Mouse (Mus musculus) forebrain, embryonic 16.5 days (tissue): ENCODE measurements around the gene Dnajc1. TPM values are rescaled to one million over a fixed set of nuclear protein-coding genes. Genes with fewer than 3 reads are reported as not detected.

ENCODE experiments used
- ATAC-seq: fragments of 200-750 bp; cut with Nextera tagmentation; 2 replicates; pipeline ENCODE4 v1.8.0; 2017; ENCODE audit warnings: mild to moderate bottlenecking, moderate library complexity
- H3K27ac ChIP-seq: fragments of 300-500 bp; sonication (generic); 2 replicates; pipeline ENCODE4 v1.5.1; 2014; ENCODE audit warnings: low read length, control low read depth
- H3K27me3 ChIP-seq: fragments of 300-500 bp; sonication (generic); replicated peaks from 2 replicates; pipeline ENCODE4 v1.6.1; 2014; ENCODE audit warnings: low read length; ENCODE audit not compliant: control insufficient read depth, insufficient read depth
- H3K36me3 ChIP-seq: fragments of 300-500 bp; sonication (generic); 2 replicates; pipeline ENCODE4 v1.6.1; 2014; ENCODE audit not compliant: control insufficient read depth, insufficient read depth
- H3K4me1 ChIP-seq: fragments of 300-500 bp; sonication (generic); replicated peaks from 2 replicates; pipeline ENCODE4 v1.6.1; 2014; ENCODE audit warnings: low read length; ENCODE audit not compliant: control insufficient read depth, insufficient read depth
- H3K4me2 ChIP-seq: fragments of 300-500 bp; sonication (generic); 2 replicates; pipeline ENCODE4 v1.6.1; 2014; ENCODE audit warnings: mild to moderate bottlenecking, low read length, control low read depth
- H3K4me3 ChIP-seq: fragments of 300-500 bp; sonication (generic); replicated peaks from 2 replicates; pipeline ENCODE4 v1.5.1; 2014; ENCODE audit warnings: mild to moderate bottlenecking, low read length, control low read depth
- H3K9ac ChIP-seq: fragments of 300-500 bp; sonication (generic); replicated peaks from 2 replicates; pipeline ENCODE4 v1.6.1; 2014; ENCODE audit warnings: low read depth, low read length, control low read depth
- H3K9me3 ChIP-seq: fragments of 300-500 bp; sonication (generic); 2 replicates; pipeline ENCODE4 v1.6.1; 2016; ENCODE audit warnings: low read length; ENCODE audit not compliant: control insufficient read depth
- WGBS: fragments of 180-500 bp; shearing (Covaris S2); extraction: QIAGEN DNeasy Blood & Tissue Kit; methylation state at CpG from one replicate; pipeline ENCODE4 v1.1.7; 2014; 5-methylcytosine and 5-hydroxymethylcytosine counted together
- polyA plus RNA-seq: library from polyadenylated mRNA; unstranded; fragments of >200 nt; fragmentation: Nextera tagmentation; extraction: Ambion mirVana; gene quantifications from 2 replicates; pipeline ENCODE4 v1.2.1, GENCODE M21; 2015

Gene Dnajc1
- polyA plus RNA-seq, 1 experiment from 2014 or later = 28.5 TPM

DNA sequence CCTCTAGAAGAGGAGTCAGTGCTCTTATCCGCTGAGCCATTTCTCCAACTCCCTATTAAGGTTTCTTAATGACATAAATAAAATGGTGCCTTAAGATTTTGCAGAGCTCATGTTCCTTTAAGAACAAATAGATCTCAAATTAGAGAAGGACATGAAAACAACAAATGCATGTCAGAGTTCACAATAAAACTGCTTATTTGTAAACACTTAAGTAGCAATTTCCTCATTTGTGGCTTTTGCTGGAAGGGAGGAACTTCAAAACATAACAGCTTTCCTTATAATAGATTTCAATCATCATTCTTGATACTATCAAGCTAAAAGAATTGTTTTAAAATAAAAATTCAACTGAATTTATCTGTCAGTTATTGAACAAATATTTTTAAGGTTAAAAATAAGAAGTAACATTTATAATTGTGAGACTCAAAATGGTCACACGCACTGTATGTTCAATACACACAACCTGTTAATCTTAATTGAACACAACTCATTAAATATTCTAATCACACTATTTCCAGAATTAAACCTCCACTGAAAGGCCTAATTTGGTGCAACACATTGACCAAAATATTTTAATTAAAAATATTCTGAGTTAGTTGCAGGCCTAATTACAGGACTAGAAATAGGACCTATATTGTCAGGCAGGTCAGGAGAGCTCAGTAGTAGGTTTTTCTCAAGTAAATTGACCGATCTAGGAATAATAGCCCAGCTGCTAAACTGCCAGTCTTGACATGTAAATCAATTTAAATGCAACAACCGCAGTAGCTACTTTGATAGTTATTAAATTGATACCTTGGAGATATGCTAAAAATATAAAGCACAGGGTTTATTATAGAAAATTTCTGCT, 82.1 kb downstream of the Dnajc1 start:
- peak; percentile 79 for ATAC-seq
- WGBS = 18% methylated on average over 4 of the region's 4 CpGs
- Histone ChIP-seq H3K9me3 (no peaks in the 10 kb centered on the region), H3K27me3 (no peaks in the 10 kb centered on the region), H3K9ac (no peak overlapping the region), H3K4me2 (no peak overlapping the region), H3K36me3 (no peaks in the 10 kb centered on the region), H3K4me1 (no peaks in the 10 kb centered on the region), H3K4me3 (no peak overlapping the region), H3K27ac (no peak overlapping the region)

DNA sequence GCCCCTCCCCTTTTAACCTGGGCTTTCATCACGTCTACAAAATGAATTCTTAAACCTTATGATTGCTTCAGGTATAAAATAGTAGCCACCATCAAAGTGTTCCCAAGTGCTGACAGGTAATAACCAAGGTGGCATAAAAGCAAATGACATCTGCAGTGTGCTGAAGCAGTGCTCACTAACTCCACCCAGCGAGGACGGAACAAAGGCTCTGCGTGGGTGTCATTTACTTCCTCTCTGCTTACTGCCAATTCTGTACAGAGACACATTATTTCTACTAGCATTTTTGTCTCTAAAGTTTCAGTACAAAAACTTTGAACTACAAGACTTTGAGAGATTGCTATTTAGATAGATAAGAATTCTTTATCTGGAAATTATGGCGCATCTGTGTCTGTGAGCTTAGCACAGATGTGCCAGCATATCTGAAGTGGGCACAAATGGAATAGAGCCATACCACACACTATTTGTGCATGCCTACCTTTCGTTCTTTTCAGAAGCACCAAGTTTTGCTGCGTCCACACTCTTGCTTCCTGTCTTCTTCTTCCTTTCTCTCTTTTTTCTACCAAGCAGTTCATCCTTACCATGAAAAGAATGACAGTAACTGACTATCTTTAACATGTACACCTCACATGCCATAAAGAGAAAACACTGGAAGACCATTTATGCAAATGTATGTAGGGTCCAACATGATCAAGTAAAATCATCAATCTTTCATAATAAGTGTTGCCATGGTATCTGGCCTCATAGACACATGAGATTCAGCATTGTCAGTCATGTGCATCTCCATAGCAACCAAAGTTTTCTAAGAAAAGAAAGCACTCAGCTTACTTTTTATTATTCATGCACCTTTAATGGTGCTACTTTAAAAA, 85.0 kb downstream of the Dnajc1 start:
- Histone ChIP-seq H3K4me1 (no peaks in the 10 kb centered on the region), H3K4me2 (no peak overlapping the region), H3K36me3 (no peaks in the 10 kb centered on the region), H3K9ac (no peak overlapping the region), H3K27me3 (no peaks in the 10 kb centered on the region), H3K9me3 (no peaks in the 10 kb centered on the region), H3K4me3 (no peak overlapping the region), H3K27ac (no peak overlapping the region)
- no peak for ATAC-seq
- WGBS = 81% methylated on average over 7 of the region's 7 CpGs

DNA sequence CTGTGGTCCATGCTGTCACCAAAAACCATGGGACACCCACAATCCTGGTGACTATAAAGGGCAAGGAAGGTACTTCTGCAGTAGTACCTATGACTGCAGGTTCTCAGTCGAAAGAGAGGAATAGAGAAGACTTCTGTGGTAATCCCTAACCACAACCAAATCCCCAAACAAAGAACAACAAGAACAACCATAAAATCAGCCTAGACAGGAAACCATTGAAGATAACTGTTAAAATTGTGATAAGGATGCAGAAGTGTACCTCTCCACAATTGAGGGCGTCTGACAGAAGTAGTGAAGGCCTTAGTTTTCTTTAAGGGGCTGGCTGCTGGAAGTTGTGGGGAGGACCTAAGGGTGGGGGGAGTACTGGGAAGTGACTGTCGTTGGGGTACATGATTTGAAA, 91.7 kb downstream of the Dnajc1 start:
- 84% methylated on average over 3 of the region's 3 CpGs for WGBS
- no peak for ATAC-seq
- no peaks in the 10 kb centered on the region for H3K27me3 ChIP-seq
- no peak overlapping the region for H3K4me2 ChIP-seq
- H3K4me3 ChIP-seq = no peak overlapping the region
- H3K4me1 ChIP-seq = no peaks in the 10 kb centered on the region
- H3K9me3 ChIP-seq = no peaks in the 10 kb centered on the region
- H3K36me3 ChIP-seq = no peaks in the 10 kb centered on the region
- no peak overlapping the region for H3K9ac ChIP-seq
- H3K27ac ChIP-seq = no peak overlapping the region

DNA sequence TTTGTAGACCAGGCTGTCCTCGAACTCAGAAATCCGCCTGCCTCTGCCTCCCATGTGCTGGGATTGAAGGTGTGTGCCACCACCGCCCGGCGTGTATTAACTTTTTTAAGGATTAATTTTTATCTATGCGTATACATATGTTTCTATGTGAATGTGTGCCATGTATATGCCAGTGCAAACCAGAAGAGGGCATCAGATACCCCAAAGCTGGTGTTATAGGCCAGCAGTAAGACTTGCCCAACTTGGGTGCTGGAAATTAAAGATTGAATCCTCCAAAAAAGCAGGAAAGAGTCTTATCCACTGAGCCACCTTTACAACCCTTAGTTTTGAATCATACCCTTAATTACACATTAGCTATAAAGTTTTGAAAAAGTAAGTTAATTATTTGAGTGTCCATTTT, 107.5 kb downstream of the Dnajc1 start:
- no peaks in the 10 kb centered on the region for H3K36me3 ChIP-seq
- H3K4me2 ChIP-seq = no peak overlapping the region
- no peak overlapping the region for H3K27ac ChIP-seq
- H3K4me1 ChIP-seq = no peaks in the 10 kb centered on the region
- H3K27me3 ChIP-seq = no peaks in the 10 kb centered on the region
- no peak overlapping the region for H3K9ac ChIP-seq
- ATAC-seq = no peak
- WGBS = 96% methylated on average over 6 of the region's 6 CpGs
- H3K9me3 ChIP-seq = no peaks in the 10 kb centered on the region
- H3K4me3 ChIP-seq = no peak overlapping the region

DNA sequence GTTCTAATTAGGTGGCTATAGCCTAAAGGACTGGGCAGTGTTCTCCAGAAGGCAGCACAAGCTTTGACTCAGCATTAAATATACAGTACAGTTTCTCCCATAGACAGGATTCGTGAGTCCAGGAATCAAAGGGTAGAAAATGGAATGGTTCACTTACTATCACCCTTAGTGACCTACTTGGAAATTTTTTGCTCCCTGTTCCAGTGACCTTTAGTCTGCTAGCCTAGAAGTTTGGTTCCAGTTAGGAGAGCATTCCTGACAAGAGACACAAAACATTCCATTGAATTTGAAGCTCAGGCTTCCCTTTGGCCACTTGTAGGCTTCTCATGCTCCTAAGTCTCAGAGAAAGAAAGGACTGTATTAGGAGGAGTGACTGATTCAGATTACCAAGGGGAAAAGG, 126.9 kb downstream of the Dnajc1 start:
- H3K27ac ChIP-seq = no peak overlapping the region
- H3K4me3 ChIP-seq = no peak overlapping the region
- no peaks in the 10 kb centered on the region for H3K4me1 ChIP-seq
- H3K4me2 ChIP-seq = no peak overlapping the region
- H3K36me3 ChIP-seq = peaks cover 3% of the 10 kb centered on the region
- no peaks in the 10 kb centered on the region for H3K27me3 ChIP-seq
- ATAC-seq = no peak
- H3K9ac ChIP-seq = no peak overlapping the region
- WGBS = 94% methylated on average over 1 of the region's 1 CpGs
- H3K9me3 ChIP-seq = no peaks in the 10 kb centered on the region

- no peak overlapping the region for H3K27ac ChIP-seq
- WGBS = 73% methylated on average over 3 of the region's 3 CpGs
- H3K4me3 ChIP-seq = no peak overlapping the region
- H3K9me3 ChIP-seq = no peaks in the 10 kb centered on the region
- no peaks in the 10 kb centered on the region for H3K4me1 ChIP-seq
- ATAC-seq = no peak
- H3K4me2 ChIP-seq = no peak overlapping the region
- H3K27me3 ChIP-seq = no peaks in the 10 kb centered on the region
- H3K36me3 ChIP-seq = peaks cover 3% of the 10 kb centered on the region
- no peak overlapping the region for H3K9ac ChIP-seq
Observed at GRCm38 (mm10) chr2:18264579-18264978, 128.1 kb downstream of the Dnajc1 start.

GRCm38 (mm10) chr2:18262298-18262697, 130.3 kb downstream of the Dnajc1 start:
- no peak overlapping the region for H3K27ac ChIP-seq
- no peak overlapping the region for H3K4me2 ChIP-seq
- H3K4me3 ChIP-seq = no peak overlapping the region
- ATAC-seq = no peak
- H3K36me3 ChIP-seq = peaks cover 3% of the 10 kb centered on the region; the same call in 1 of the 2 replicates
- H3K4me1 ChIP-seq = no peaks in the 10 kb centered on the region
- H3K27me3 ChIP-seq = no peaks in the 10 kb centered on the region
- WGBS = 33% methylated on average over 1 of the region's 1 CpGs
- H3K9me3 ChIP-seq = no peaks in the 10 kb centered on the region
- no peak overlapping the region for H3K9ac ChIP-seq

DNA sequence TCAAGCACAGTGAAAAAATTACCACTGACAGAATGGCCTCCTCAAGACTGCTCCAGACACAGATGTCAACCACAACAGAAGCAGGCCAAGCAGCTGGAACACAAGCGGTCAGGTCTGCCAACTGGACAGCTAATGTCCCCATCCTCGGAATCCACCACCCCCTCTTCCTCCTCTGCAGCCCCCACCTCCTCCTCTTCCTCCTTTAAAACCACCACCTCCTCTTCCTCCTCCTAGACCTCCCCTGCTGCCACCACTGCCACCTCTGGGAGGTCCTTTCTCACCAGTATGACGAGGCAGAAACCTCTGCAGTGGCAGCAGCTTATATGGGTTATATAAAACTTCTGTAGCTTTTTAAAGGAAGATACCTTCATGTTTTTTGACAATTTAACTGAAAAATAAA, 143.4 kb downstream of the Dnajc1 start:
- peaks cover 4% of the 10 kb centered on the region; the same call in 1 of the 2 replicates for H3K36me3 ChIP-seq
- 90% methylated on average over 3 of the region's 3 CpGs for WGBS
- H3K27ac ChIP-seq = no peak overlapping the region
- no peaks in the 10 kb centered on the region for H3K27me3 ChIP-seq
- no peaks in the 10 kb centered on the region for H3K9me3 ChIP-seq
- H3K4me2 ChIP-seq = no peak overlapping the region
- H3K4me3 ChIP-seq = no peak overlapping the region
- ATAC-seq = no peak
- H3K9ac ChIP-seq = no peak overlapping the region
- no peaks in the 10 kb centered on the region for H3K4me1 ChIP-seq

GRCm38 (mm10) chr2:18235524-18235923, 157.1 kb downstream of the Dnajc1 start:
- no peak overlapping the region for H3K9ac ChIP-seq
- H3K4me2 ChIP-seq = no peak overlapping the region
- H3K9me3 ChIP-seq = no peaks in the 10 kb centered on the region
- H3K27me3 ChIP-seq = no peaks in the 10 kb centered on the region
- ATAC-seq = no peak
- no peak overlapping the region for H3K27ac ChIP-seq
- 97% methylated on average over 5 of the region's 5 CpGs for WGBS
- no peak overlapping the region for H3K4me3 ChIP-seq
- H3K4me1 ChIP-seq = peaks cover 12% of the 10 kb centered on the region
- H3K36me3 ChIP-seq = no peaks in the 10 kb centered on the region
